Mouse (Mus musculus): ENCODE data around the gene Olfr140.

DNA sequence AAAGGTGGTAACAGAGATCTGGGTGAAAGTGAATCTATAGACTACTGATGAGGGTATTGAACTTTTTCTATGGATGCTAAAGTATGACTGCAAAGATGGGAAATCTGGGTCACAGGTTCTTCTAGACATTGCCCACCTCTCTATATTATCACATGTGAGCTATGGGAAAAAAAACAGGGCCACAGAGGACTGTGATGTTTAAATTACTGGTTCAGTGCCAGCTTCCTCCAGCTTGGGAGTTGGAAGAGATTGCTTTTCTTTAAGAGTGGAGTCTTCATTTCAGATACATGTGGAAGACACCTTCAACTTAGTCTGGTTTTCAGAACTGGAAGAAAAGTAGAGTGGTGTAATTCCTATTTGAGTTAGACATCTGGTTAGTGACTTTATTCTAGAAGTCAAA is 28.4 kb downstream of the Olfr140 start, which contains the start of gene Olfr1265:
- TF ChIP-seq MAFK (IDR thresholded peaks at IDR 0.05; ENCODE audit: insufficient read depth, low read depth, low read length) (no peak), ZNF384 (IDR thresholded peaks at IDR 0.05; ENCODE audit: low read depth, low read length) (no peak), ZC3H11A (IDR thresholded peaks at IDR 0.05; ENCODE audit: borderline replicate concordance, low read depth, low read length) (no peak), CHD2 (IDR thresholded peaks at IDR 0.05; ENCODE audit: low read depth, low read length) (no peak), HCFC1 (IDR thresholded peaks at IDR 0.05; ENCODE audit: borderline replicate concordance, insufficient read depth, low read length) (no peak)
